In genomic region chr17:5377151-5377929, GRCm38 (mm10) we compare ENCODE assay signal across 11 mouse cellular contexts. TPM values are rescaled to one million over a fixed set of nuclear protein-coding genes. Genes with fewer than 3 reads are reported as not detected.
DNase-seq lines count a peak whose midpoint lies in the region; ATAC-seq lines count a peak whose summit lies in the region.
"Had no signal": no experiment of that assay in that cellular context is flagged by ENCODE, and none has a peak within 500 bp of the region (broad histone marks: within the 10 kb centered on the region; RNA-seq: fewer than 3 reads in every experiment).

No protein-coding gene starts in this region.

- DNase-seq in layer of hippocampus, adult 18-20 months (ENCODE audit: low spot score in 2 of 2): peak; percentile 61 to 79
- DNase-seq in layer of hippocampus, postnatal 25 days (ENCODE audit: extremely low spot score in 1 of 2, low spot score in 1 of 2): no peak
- peak; percentile 70 for DNase-seq in brain, adult 2 months (ENCODE audit: low read depth, low spot score)
- DNase-seq in liver, embryonic 13.5 days: no peak
- no peak for DNase-seq in gastrocnemius, adult 18-20 months (ENCODE audit: low spot score)
- DNase-seq in Muller cell, postnatal 12 days (ENCODE audit: inconsistent ontology term): no peak
- DNase-seq in spleen, postnatal 4 days (ENCODE audit: low spot score in 2 of 2): no peak
- DNase-seq: cerebellum, postnatal 36 days had no signal

- no peak for ATAC-seq in embryonic facial prominence, embryonic 15.5 days (ENCODE audit: insufficient number of reproducible peaks, low FRiP score, low TSS enrichment, low read depth)
- ATAC-seq in liver, embryonic 13.5 days (ENCODE audit: low read depth): no peak

- H3K36me3 ChIP-seq in embryonic facial prominence, embryonic 15.5 days: no peaks in the 10 kb centered on the region
- no peaks in the 10 kb centered on the region for H3K36me3 ChIP-seq in liver, embryonic 13.5 days

- no peaks in the 10 kb centered on the region for H3K9me3 ChIP-seq in embryonic facial prominence, embryonic 15.5 days (replicated peaks)
- H3K9me3 ChIP-seq in liver, embryonic 13.5 days (replicated peaks): no peaks in the 10 kb centered on the region

- H3K27me3 ChIP-seq in embryonic facial prominence, embryonic 15.5 days: no peaks in the 10 kb centered on the region
- no peaks in the 10 kb centered on the region for H3K27me3 ChIP-seq in liver, embryonic 13.5 days

- H3K4me3 ChIP-seq in embryonic facial prominence, embryonic 15.5 days (replicated peaks): no peak overlapping the region
- H3K4me3 ChIP-seq in liver, embryonic 13.5 days (replicated peaks): no peak overlapping the region

- 20% methylated on average over 11 of the region's 11 CpGs for WGBS in embryonic facial prominence, embryonic 15.5 days
- 24% methylated on average over 11 of the region's 11 CpGs for WGBS in liver, embryonic 13.5 days (ENCODE audit: insufficient replicate concordance)

- H3K4me2 ChIP-seq in embryonic facial prominence, embryonic 15.5 days (replicated peaks): 0 out of 2 replicates have a peak overlapping the region, but pooled peaks have one; percentile 1
- H3K4me2 ChIP-seq in liver, embryonic 13.5 days: 0 out of 2 replicates have a peak overlapping the region, but pooled peaks have one; percentile 5
- H3K4me2 ChIP-seq: lung, embryonic 14.5 days had no signal

- H3K9ac ChIP-seq in embryonic facial prominence, embryonic 15.5 days: no peak overlapping the region
- H3K9ac ChIP-seq in liver, embryonic 13.5 days: no peak overlapping the region
- H3K9ac ChIP-seq: lung, embryonic 14.5 days had no signal

- no peak overlapping the region for H3K27ac ChIP-seq in embryonic facial prominence, embryonic 15.5 days (replicated peaks)
- no peak overlapping the region for H3K27ac ChIP-seq in liver, embryonic 13.5 days

- 0 out of 2 replicates have a peak, but pooled peaks cover 13% of the 10 kb centered on the region for H3K4me1 ChIP-seq in embryonic facial prominence, embryonic 15.5 days
- peaks cover 5% of the 10 kb centered on the region for H3K4me1 ChIP-seq in liver, embryonic 13.5 days (replicated peaks)

RNA-seq across cellular contexts. Expression of gene Ldhal6b, which starts 41.2 kb away (rescaled TPM):
- total RNA-seq in layer of hippocampus, adult 18-20 months (2021): 1 to 10 TPM in 1 of 2 experiments, under 1 TPM in 1; 0.94 to 1.2 TPM
- 1 to 10 TPM in 1 of 2 experiments, under 1 TPM in 1; 0.98 to 2.3 TPM for total RNA-seq in layer of hippocampus, postnatal 25 days (2021)
- not detected in 2 replicates for polyA plus RNA-seq in embryonic facial prominence, embryonic 15.5 days (2015; fragmentation: Nextera tagmentation; extraction: Ambion mirVana)
- polyA plus RNA-seq in liver, embryonic 13.5 days (2015; fragmentation: Nextera tagmentation; extraction: Ambion mirVana): not detected in 2 replicates
- under 1 TPM; 0.37 to 0.45 TPM for total RNA-seq in gastrocnemius, adult 18-20 months (2021)
- polyA plus RNA-seq: heart, embryonic 14.5 days; lung, embryonic 14.5 days had no signal

Comparison
In these comparisons a context has a peak if more than half of its experiments do, and no peak if none do; other contexts are left out.
1. DNase-seq: peak in layer of hippocampus, adult 18-20 months (2 of 2) and brain, adult 2 months (single experiment); none in layer of hippocampus, postnatal 25 days (0 of 2), liver, embryonic 13.5 days (single experiment), gastrocnemius, adult 18-20 months (single experiment), Muller cell, postnatal 12 days (single experiment) and spleen, postnatal 4 days (0 of 2).